Mouse (Mus musculus): ENCODE results near the gene Lmo7. TPM values are rescaled to one million over a fixed set of nuclear protein-coding genes. Genes with fewer than 3 reads are reported as not detected.

The Lmo7 gene
- total RNA-seq, 2 experiments from 2014 or later, result 147 to 150 TPM

GRCm38 (mm10) chr14:101750910-101751309 lies 21.2 kb downstream of the Lmo7 start:
- DNase-seq (ENCODE audit: low spot score in 2 of 2), result no peak
- H3K27ac ChIP-seq, result no peak overlapping the region
- no peak for TF ChIP-seq CTCF (conservative IDR thresholded peaks at IDR 0.05)
- H3K4me3 ChIP-seq, result no peak overlapping the region

- TF ChIP-seq CTCF (conservative IDR thresholded peaks at IDR 0.05), result no peak
- Histone ChIP-seq H3K4me3 (no peak overlapping the region), H3K27ac (no peak overlapping the region)
- DNase-seq (ENCODE audit: low spot score in 2 of 2), result no peak
Measured at GRCm38 (mm10) chr14:101755425-101755824, 25.7 kb downstream of the Lmo7 start.

GRCm38 (mm10) chr14:101762267-101762666 lies 32.5 kb downstream of the Lmo7 start:
- Histone ChIP-seq H3K27ac (no peak overlapping the region), H3K4me3 (no peak overlapping the region)
- peak; percentile 66 for TF ChIP-seq CTCF (conservative IDR thresholded peaks at IDR 0.05)
- no peak for DNase-seq (ENCODE audit: low spot score in 2 of 2)

DNA sequence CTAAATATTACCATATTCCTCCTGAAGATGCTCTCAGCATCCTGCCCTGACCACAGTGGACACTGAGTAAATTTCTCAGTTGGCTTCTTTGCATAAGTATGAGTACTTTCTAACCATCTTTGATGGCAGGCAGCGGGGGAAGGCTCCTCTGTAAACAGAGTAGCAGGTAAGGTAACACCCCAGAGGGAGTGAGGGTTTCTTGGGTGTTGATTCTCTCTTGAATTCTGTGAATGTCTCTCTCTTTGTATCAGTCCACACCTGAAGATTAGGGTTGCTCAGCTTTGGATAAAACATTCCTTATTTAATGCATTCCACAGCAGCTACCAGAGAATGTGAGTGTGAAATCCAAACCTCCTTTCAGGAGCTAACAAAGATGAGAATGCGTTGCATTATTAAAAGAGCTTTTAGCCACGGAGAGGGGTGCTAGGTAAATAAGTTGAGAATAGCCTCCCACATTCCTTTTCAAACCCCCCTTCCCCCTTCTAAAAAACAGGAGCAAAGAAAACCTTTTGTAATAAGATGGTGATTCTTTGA lies 34.1 kb downstream of the Lmo7 start:
- H3K4me3 ChIP-seq, result no peak overlapping the region
- no peak for TF ChIP-seq CTCF (conservative IDR thresholded peaks at IDR 0.05)
- no peak overlapping the region for H3K27ac ChIP-seq
- DNase-seq (ENCODE audit: low spot score in 2 of 2), result no peak

DNA sequence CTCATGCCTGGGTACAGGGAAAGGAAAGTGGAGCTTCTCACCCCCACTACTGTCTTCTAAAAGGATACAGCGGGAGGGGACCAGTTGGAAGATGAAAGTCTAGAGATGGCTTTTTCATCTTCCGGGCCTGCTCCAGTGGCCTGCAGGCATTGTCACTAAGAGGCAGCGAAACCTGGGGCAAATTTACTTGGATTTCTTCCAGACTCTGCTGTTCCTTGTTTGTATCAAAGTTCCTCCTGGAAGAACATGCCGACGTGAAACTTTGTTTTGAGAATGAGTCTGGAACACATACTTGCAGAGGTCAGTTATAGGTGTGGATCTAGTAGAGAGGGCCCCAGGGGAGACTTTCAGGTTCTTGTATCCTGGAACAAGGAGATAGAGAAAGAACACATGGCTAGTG lies 41.6 kb downstream of the Lmo7 start:
- no peak for DNase-seq (ENCODE audit: low spot score in 2 of 2)
- H3K27ac ChIP-seq, result no peak overlapping the region
- TF ChIP-seq CTCF (conservative IDR thresholded peaks at IDR 0.05), result no peak
- H3K4me3 ChIP-seq, result no peak overlapping the region

DNA sequence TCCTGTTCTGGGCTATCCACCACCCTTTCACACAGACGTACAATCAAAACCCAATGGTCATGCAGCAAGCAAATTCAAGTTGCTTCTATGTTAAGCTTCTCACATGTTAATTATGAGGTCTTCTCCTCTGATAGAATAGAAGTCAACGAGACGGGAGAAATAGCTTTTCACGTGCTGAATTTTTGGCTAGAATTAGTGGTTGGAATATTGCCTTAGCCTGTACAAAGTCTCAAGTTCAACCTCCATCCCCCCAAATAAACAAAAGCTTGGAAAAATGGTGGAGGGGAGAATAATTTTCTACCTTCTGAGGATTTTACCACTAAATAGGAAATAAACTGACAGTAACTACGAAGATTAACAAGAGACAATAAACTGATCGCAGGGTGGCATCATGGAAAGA lies 42.0 kb downstream of the Lmo7 start:
- DNase-seq (ENCODE audit: low spot score in 2 of 2), result no peak
- Histone ChIP-seq H3K27ac (no peak overlapping the region), H3K4me3 (no peak overlapping the region)
- TF ChIP-seq CTCF (conservative IDR thresholded peaks at IDR 0.05), result no peak

GRCm38 (mm10) chr14:101774631-101775030 lies 44.9 kb downstream of the Lmo7 start:
- peak in 1 of 2 experiments; percentile 52 for DNase-seq (ENCODE audit: low spot score in 2 of 2)
- H3K4me3 ChIP-seq, result no peak overlapping the region
- no peak overlapping the region for H3K27ac ChIP-seq
- TF ChIP-seq CTCF (conservative IDR thresholded peaks at IDR 0.05), result peak; percentile 75

- TF ChIP-seq CTCF (conservative IDR thresholded peaks at IDR 0.05), result no peak; the same call in none of the 2 replicates
- no peak overlapping the region for H3K4me3 ChIP-seq
- no peak for DNase-seq (ENCODE audit: low spot score in 2 of 2)
- H3K27ac ChIP-seq, result no peak overlapping the region
Measured at GRCm38 (mm10) chr14:101776296-101777128, 46.8 kb downstream of the Lmo7 start.

- H3K27ac ChIP-seq, result no peak overlapping the region
- DNase-seq (ENCODE audit: low spot score in 2 of 2), result no peak
- H3K4me3 ChIP-seq, result no peak overlapping the region
- no peak for TF ChIP-seq CTCF (conservative IDR thresholded peaks at IDR 0.05)
Measured at GRCm38 (mm10) chr14:101777129-101777493, 47.4 kb downstream of the Lmo7 start.

- TF ChIP-seq CTCF (conservative IDR thresholded peaks at IDR 0.05), result no peak
- no peak overlapping the region for H3K27ac ChIP-seq
- H3K4me3 ChIP-seq, result no peak overlapping the region
- no peak for DNase-seq (ENCODE audit: low spot score in 2 of 2)
Measured at GRCm38 (mm10) chr14:101778426-101778825, 48.7 kb downstream of the Lmo7 start.

DNA sequence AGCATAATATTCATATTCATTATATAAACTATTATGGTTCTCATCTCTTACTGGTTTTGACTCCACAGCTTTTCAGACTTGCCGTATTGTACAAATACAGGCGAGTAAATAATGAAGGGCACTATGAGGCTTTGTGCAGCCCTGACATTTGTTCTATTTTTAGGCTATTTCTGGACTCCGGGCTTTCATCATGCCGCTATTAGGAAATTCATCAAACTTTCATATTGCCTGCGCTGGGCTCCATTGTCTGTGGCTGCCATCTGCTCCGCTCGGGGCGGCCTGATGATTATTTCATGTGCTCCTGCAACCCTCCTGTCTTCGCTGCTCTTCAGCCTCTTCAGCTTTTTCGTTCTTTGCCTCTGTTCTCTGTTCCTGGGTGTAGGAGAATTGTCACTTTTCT lies 50.3 kb downstream of the Lmo7 start:
- H3K27ac ChIP-seq, result no peak overlapping the region
- TF ChIP-seq CTCF (conservative IDR thresholded peaks at IDR 0.05), result no peak
- DNase-seq (ENCODE audit: low spot score in 2 of 2), result no peak
- no peak overlapping the region for H3K4me3 ChIP-seq

- no peak overlapping the region for H3K27ac ChIP-seq
Measured at GRCm38 (mm10) chr14:101781219-101781618, 51.5 kb downstream of the Lmo7 start.

DNA sequence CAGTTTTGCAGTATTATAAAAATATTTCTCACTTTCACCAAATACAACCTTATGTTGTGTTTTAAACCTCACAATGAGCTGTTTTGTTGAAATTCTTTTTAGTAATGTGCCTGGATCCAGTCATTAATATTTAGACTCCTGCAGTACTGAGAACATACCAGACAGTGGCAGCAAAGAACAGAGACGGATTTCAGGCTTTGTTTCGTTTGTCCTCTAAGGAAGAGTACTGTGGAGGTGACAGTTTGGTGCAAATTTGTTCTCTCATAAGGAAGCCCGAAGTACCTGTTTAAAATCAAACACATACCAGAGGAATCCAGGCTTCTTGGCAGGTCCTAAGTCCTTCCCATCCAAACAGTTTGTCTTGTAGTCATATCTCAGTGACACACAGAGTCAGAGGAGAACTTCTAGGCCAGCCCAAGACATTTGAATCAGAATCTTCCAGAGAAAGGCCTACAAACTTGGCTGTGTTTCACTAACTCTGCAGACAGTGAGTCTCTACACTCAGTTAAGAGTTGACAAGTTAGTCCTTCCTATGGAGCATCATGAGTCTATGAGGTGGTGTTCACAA lies 52.3 kb downstream of the Lmo7 start:
- DNase-seq (ENCODE audit: low spot score in 2 of 2), result peak; percentile 38 to 43
- H3K27ac ChIP-seq, result no peak overlapping the region
- TF ChIP-seq CTCF (conservative IDR thresholded peaks at IDR 0.05), result peak; percentile 88
- no peak overlapping the region for H3K4me3 ChIP-seq

More at GRCm38 (mm10) chr14:101781219-101781618, 51.5 kb downstream of the Lmo7 start:
- TF ChIP-seq CTCF (conservative IDR thresholded peaks at IDR 0.05), result no peak
- no peak for DNase-seq (ENCODE audit: low spot score in 2 of 2)
- no peak overlapping the region for H3K4me3 ChIP-seq
